Mouse (Mus musculus) megakaryocyte progenitor cell, adult 5-6 weeks (primary cell): ENCODE measurements at regions not wholly inside any gene's neighbourhood (a gene's known extent, or its start where the extent isn't known, plus 50 kb on each side); places are given as distances from the start of the nearest gene placed in this dataset.

Source experiments
- ATAC-seq: replicated peaks from 2 replicates; pipeline ENCODE4 v1.8.0; 2016; ENCODE audit warnings: mild to moderate bottlenecking, moderate TSS enrichment, inconsistent platforms; ENCODE audit not compliant: poor library complexity

DNA sequence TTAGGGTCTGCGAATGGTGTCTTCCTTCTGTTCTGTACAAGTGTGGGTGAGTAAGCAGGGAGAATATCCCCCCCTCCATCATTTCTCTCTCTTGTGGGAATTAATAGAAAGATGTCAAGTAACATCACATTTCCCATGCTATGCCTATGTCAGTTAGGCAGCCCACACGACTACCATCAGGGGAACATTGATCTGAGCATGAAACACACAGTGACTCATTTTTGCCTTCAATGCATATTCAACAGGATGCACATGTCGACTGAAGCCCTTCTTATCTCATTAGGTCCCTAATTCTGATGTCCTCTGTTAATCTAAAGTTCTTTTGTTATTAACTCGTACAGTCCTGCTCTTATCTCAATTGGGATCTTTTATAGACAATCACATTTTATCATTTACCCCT lies 60.4 kb upstream of the Samsn1 start:
- ATAC-seq, result no peak

DNA sequence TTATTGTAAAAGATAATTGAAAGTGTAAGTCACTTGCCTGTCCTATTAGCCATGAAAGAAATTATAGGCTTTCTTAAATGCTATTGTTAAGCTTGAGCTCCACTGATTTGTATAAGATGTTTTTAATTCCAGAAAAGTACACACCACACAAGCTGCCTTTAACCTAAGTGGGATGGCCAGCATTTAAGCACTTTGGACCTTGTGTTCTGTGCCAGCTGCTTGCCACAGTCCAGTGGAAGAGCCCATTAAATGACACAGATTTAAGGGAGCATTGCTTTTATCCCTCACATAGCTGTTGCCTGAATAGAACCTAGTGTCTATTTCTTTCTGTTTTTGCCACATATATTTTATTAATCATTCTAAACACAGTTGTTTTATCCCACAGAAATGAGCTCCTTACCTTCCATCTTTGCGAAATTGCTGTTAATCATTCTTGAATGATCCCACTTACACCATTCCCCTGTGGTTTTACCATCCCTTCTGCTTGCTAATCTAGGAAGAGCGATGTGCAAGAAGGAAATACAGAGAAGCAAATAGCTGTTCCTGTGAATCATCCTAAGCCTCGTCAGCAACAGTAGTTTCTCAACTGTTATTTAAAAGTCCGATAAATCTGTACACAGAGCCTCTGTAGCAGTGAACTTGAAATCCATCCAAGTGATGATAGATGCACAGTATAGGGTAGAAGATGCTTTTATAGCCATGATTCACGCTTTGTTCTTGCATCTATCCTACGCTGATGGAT lies 57.9 kb upstream of the Samsn1 start:
- no peak for ATAC-seq

DNA sequence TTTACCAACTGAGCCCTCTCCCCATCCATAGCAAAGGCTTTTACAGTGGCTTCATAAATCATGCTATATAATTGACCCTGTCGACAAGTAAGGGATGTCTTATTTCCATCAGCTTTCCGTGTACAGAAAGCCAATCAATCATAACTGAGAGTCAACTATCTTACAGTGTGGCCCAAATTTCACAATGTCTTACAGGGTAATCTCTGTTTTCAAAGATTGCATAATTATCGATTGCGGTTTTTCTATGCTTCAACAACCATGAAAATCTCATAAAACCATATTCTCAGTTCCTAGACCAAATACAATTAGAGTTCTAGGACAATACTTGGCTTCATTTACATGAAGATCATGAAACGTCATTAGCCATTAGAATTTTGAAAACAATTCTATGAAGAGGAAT lies 56.1 kb upstream of the Samsn1 start:
- no peak for ATAC-seq

DNA sequence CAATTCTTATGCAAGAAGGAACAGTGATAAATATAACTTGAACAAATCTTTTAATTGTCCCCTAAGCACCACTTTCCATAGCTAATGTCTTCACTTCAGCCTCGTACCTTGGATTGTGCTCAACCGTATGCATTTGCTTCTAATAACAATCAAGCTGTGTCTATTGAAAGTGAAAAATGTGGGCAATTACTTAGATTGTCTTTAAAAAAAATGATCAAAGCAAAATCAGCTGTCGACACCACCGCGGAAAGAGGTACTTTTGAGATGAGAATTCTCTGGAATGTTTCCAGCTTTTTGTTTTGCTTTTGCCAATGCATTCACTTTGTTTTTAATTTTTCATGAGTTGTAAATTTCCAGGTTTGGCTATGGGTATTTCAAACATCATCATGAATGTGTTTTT lies 54.1 kb upstream of the Samsn1 start:
- no peak for ATAC-seq
